Mouse (Mus musculus): ENCODE measurements around the gene Gm26727. TPM values are rescaled to one million over a fixed set of nuclear protein-coding genes. Genes with fewer than 3 reads are reported as not detected.
"Not testable (repeated sequence)": the region's sequence is repeated elsewhere in the genome, so short reads cannot be mapped to it uniquely, and the experiment has no call there.

Gene Gm26727
- not detected in 2 replicates for polyA plus RNA-seq (2015; fragmentation: Nextera tagmentation; extraction: Ambion mirVana)

- 65% methylated on average over 2 of the region's 2 CpGs for WGBS
- H3K9ac ChIP-seq: no peak within 1 kb of the TSS
- no peak within 1 kb of the TSS for H3K4me2 ChIP-seq
- H3K4me1 ChIP-seq: no peaks in the 10 kb centered on the region
- H3K27ac ChIP-seq: no peak within 1 kb of the TSS
- H3K9me3 ChIP-seq (replicated peaks): no peaks in the 10 kb centered on the region
- no peaks in the 10 kb centered on the region for H3K36me3 ChIP-seq (ENCODE audit: poor library complexity, severe bottlenecking)
- no peak within 1 kb of the TSS for H3K4me3 ChIP-seq
- no peaks in the 10 kb centered on the region for H3K27me3 ChIP-seq
- ATAC-seq: no peak
Measured at GRCm38 (mm10) chr2:67433081-67433480, at the start of gene Gm26727. Gene Gm26727 (minus strand): TSS chr2:67433181.

- no peaks in the 10 kb centered on the region for H3K9me3 ChIP-seq (replicated peaks)
- H3K4me2 ChIP-seq: no peak overlapping the region
- ATAC-seq: no peak
- H3K27me3 ChIP-seq: no peaks in the 10 kb centered on the region
- H3K4me3 ChIP-seq: no peak overlapping the region
- H3K27ac ChIP-seq: no peak overlapping the region
- whole genome bisulfite sequencing: 74% methylated on average over 3 of the region's 3 CpGs
- H3K4me1 ChIP-seq: peaks cover 4% of the 10 kb centered on the region; the same call in 1 of the 2 replicates
- H3K9ac ChIP-seq: no peak overlapping the region
- no peaks in the 10 kb centered on the region for H3K36me3 ChIP-seq (ENCODE audit: poor library complexity, severe bottlenecking)
Measured at GRCm38 (mm10) chr2:67481051-67481450, 48.1 kb upstream of the Gm26727 start.

DNA sequence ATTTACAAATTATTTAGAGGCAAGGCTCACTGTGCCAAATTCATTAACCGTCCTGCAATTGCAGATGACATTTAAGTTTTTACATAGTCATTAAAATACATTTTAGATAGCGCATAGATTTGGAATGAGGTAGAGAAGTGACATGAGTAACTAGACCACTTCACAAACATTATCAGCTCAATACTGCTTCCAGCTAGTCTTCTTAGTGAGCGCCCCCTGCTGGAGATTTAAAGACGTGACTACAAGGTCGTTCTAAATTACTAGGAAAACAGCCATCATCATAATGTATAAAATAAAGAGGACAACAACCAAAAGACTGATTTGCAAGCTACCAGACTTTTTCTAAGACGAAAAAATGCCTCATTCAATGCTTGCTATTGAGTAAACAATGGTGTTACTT lies 44.8 kb upstream of the Gm26727 start:
- no peaks in the 10 kb centered on the region for H3K4me1 ChIP-seq
- 13% methylated on average over 6 of the region's 6 CpGs for WGBS
- H3K4me3 ChIP-seq: no peak overlapping the region
- H3K9me3 ChIP-seq (replicated peaks): no peaks in the 10 kb centered on the region
- H3K27ac ChIP-seq: no peak overlapping the region
- H3K36me3 ChIP-seq (ENCODE audit: poor library complexity, severe bottlenecking): no peaks in the 10 kb centered on the region
- ATAC-seq: peak; percentile 67
- H3K9ac ChIP-seq: no peak overlapping the region
- H3K4me2 ChIP-seq: no peak overlapping the region
- H3K27me3 ChIP-seq: no peaks in the 10 kb centered on the region

DNA sequence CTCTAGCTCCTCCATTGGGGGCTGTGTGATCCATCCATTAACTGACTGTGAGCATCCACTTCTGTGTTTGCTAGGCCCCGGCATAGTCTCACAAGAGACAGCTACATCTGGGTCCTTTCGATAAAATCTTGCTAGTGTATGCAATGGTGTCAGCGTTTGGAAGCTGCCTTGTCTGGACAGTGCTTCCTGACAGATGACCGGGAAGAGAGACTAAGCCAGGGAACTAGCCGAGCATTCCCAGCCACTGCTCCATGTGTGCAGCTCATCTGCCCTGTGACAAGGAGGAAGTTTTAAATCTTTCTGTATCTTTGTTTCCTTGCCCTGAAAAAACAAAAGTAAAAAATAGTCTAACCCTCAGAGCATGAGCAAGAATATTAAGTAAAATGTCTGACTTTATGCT lies 37.0 kb upstream of the Gm26727 start:
- H3K4me3 ChIP-seq; ATAC-seq; H3K9me3 ChIP-seq (replicated peaks); H3K36me3 ChIP-seq (ENCODE audit: poor library complexity, severe bottlenecking); H3K4me2 ChIP-seq; H3K27ac ChIP-seq; H3K27me3 ChIP-seq; H3K9ac ChIP-seq; H3K4me1 ChIP-seq: not testable (repeated sequence)
- WGBS: 89% methylated on average over 5 of the region's 5 CpGs

DNA sequence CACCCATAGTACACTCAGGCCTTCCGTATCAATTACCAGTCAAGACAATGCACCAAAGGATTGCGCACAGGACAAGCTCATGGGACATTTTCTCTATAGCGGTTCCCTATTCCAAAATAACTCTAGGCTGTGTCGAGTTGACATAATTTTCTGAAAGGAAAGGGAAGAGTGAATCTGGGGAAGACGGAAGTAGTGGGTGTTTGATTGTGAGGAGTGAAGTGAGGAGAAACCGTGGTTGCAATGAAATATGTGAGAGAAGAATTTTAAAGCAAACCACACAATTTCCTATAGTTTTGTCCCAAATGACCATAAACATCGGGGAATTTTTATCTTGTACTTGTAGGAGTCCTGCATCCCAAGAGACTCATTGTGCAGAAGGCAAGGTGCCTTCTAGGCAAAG lies 34.1 kb upstream of the Gm26727 start:
- H3K4me3 ChIP-seq: no peak overlapping the region
- no peak overlapping the region for H3K27ac ChIP-seq
- H3K27me3 ChIP-seq: no peaks in the 10 kb centered on the region
- ATAC-seq: no peak
- no peaks in the 10 kb centered on the region for H3K36me3 ChIP-seq (ENCODE audit: poor library complexity, severe bottlenecking)
- no peak overlapping the region for H3K9ac ChIP-seq
- H3K4me2 ChIP-seq: no peak overlapping the region
- 88% methylated on average over 7 of the region's 7 CpGs for WGBS
- no peaks in the 10 kb centered on the region for H3K9me3 ChIP-seq (replicated peaks)
- no peaks in the 10 kb centered on the region for H3K4me1 ChIP-seq

GRCm38 (mm10) chr2:67460857-67461256 lies 27.9 kb upstream of the Gm26727 start:
- H3K9me3 ChIP-seq (replicated peaks): no peaks in the 10 kb centered on the region
- no peaks in the 10 kb centered on the region for H3K36me3 ChIP-seq (ENCODE audit: poor library complexity, severe bottlenecking)
- no peaks in the 10 kb centered on the region for H3K4me1 ChIP-seq
- H3K4me2 ChIP-seq: no peak overlapping the region
- H3K9ac ChIP-seq: no peak overlapping the region
- H3K27ac ChIP-seq: no peak overlapping the region
- H3K27me3 ChIP-seq: no peaks in the 10 kb centered on the region
- no peak for ATAC-seq
- H3K4me3 ChIP-seq: no peak overlapping the region
- WGBS: 86% methylated on average over 3 of the region's 3 CpGs

GRCm38 (mm10) chr2:67447206-67447605 lies 14.2 kb upstream of the Gm26727 start:
- ATAC-seq: no peak
- H3K4me2 ChIP-seq: no peak overlapping the region
- no peaks in the 10 kb centered on the region for H3K36me3 ChIP-seq (ENCODE audit: poor library complexity, severe bottlenecking)
- H3K9ac ChIP-seq: no peak overlapping the region
- H3K4me3 ChIP-seq: no peak overlapping the region
- no peak overlapping the region for H3K27ac ChIP-seq
- no peaks in the 10 kb centered on the region for H3K4me1 ChIP-seq
- H3K9me3 ChIP-seq (replicated peaks): no peaks in the 10 kb centered on the region
- no peaks in the 10 kb centered on the region for H3K27me3 ChIP-seq
- WGBS: 78% methylated on average over 12 of the region's 12 CpGs

- ATAC-seq: no peak
- no peak overlapping the region for H3K9ac ChIP-seq
- WGBS: 86% methylated on average over 1 of the region's 1 CpGs
- H3K27ac ChIP-seq: no peak overlapping the region
- H3K27me3 ChIP-seq: no peaks in the 10 kb centered on the region
- H3K4me3 ChIP-seq: no peak overlapping the region
- no peaks in the 10 kb centered on the region for H3K36me3 ChIP-seq (ENCODE audit: poor library complexity, severe bottlenecking)
- H3K4me1 ChIP-seq: no peaks in the 10 kb centered on the region
- H3K9me3 ChIP-seq (replicated peaks): no peaks in the 10 kb centered on the region
- H3K4me2 ChIP-seq: no peak overlapping the region
Measured at GRCm38 (mm10) chr2:67446772-67447171, 13.8 kb upstream of the Gm26727 start.

- Histone ChIP-seq H3K4me2 (no peak within 1 kb of the TSS), H3K9ac (no peak within 1 kb of the TSS), H3K4me3 (no peak within 1 kb of the TSS), H3K27ac (no peak within 1 kb of the TSS), H3K27me3 (no peaks in the 10 kb centered on the region), H3K4me1 (no peaks in the 10 kb centered on the region), H3K36me3 (ENCODE audit: poor library complexity, severe bottlenecking) (no peaks in the 10 kb centered on the region), H3K9me3 (replicated peaks) (no peaks in the 10 kb centered on the region)
- 85% methylated on average over 3 of the region's 3 CpGs for WGBS
- ATAC-seq: no peak
Measured at GRCm38 (mm10) chr2:67445780-67446179, 12.8 kb upstream of the Gm26727 start, which contains the start of gene Xirp2. Gene Xirp2 (plus strand): TSS chr2:67446002.

DNA sequence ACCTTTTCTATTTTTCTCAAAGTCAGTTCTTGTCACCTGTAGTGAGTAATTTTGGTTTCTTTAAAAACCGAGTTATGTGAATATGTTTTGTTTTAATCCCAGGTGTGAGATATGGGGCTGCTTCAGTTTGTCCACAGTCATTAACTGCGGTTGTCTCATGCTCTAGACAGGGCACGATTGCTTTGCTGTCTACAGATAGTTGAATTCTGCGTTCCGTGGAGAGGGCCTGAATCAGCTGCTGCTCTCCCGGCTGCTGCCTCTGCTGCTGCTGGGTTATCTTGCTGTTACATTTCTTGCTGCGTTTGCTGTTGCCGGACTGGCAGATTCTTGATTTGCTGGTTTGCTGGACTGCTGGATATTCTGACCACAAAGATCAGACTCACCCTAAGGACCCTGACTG lies 5.3 kb upstream of the Gm26727 start:
- Histone ChIP-seq H3K36me3 (ENCODE audit: poor library complexity, severe bottlenecking) (no peaks in the 10 kb centered on the region), H3K27ac (no peak overlapping the region), H3K27me3 (no peaks in the 10 kb centered on the region), H3K4me2 (no peak overlapping the region), H3K9me3 (replicated peaks) (no peaks in the 10 kb centered on the region), H3K4me3 (no peak overlapping the region), H3K9ac (no peak overlapping the region), H3K4me1 (no peaks in the 10 kb centered on the region)
- WGBS: 90% methylated on average over 8 of the region's 8 CpGs
- ATAC-seq: no peak

- WGBS: 89% methylated on average over 1 of the region's 1 CpGs
Measured at GRCm38 (mm10) chr2:67422799-67423198, 10.2 kb downstream of the Gm26727 start.

DNA sequence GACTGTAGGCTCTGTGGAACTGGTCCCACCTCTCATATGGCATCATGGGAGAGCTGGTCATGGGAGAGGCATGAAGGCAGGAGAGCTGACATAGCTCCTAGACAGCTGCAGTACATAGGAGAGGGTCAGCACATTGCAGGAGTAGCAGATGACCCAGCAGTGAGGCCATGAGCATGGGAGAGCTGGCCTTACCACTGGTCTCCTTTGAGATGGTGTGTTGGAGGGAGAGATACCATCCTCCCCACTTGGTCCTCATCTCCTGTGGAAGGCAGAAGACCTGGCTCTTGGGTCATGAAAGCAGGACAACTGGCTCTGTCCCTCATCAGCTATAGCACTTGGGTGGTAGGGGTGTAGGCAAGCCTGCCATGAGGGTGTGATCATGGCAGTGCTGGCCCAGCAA lies 12.1 kb downstream of the Gm26727 start:
- ATAC-seq: no peak
- no peaks in the 10 kb centered on the region for H3K4me1 ChIP-seq
- no peaks in the 10 kb centered on the region for H3K27me3 ChIP-seq
- no peak overlapping the region for H3K9ac ChIP-seq
- no peak overlapping the region for H3K4me2 ChIP-seq
- H3K4me3 ChIP-seq: no peak overlapping the region
- no peaks in the 10 kb centered on the region for H3K36me3 ChIP-seq (ENCODE audit: poor library complexity, severe bottlenecking)
- H3K9me3 ChIP-seq (replicated peaks): no peaks in the 10 kb centered on the region
- H3K27ac ChIP-seq: no peak overlapping the region

More at GRCm38 (mm10) chr2:67422799-67423198, 10.2 kb downstream of the Gm26727 start:
- no peak for ATAC-seq
- Histone ChIP-seq H3K9ac (no peak overlapping the region), H3K4me3 (no peak overlapping the region), H3K36me3 (ENCODE audit: poor library complexity, severe bottlenecking) (no peaks in the 10 kb centered on the region), H3K27ac (no peak overlapping the region), H3K4me1 (no peaks in the 10 kb centered on the region), H3K4me2 (no peak overlapping the region), H3K9me3 (replicated peaks) (no peaks in the 10 kb centered on the region), H3K27me3 (no peaks in the 10 kb centered on the region)

GRCm38 (mm10) chr2:67413425-67413824 lies 19.6 kb downstream of the Gm26727 start, which contains the start of gene Gm21830:
Gene Gm21830 (plus strand): TSS chr2:67413725.
- not testable (repeated sequence) for H3K4me2 ChIP-seq; ATAC-seq; H3K9ac ChIP-seq; H3K4me1 ChIP-seq; H3K36me3 ChIP-seq (ENCODE audit: poor library complexity, severe bottlenecking); H3K27ac ChIP-seq; H3K9me3 ChIP-seq (replicated peaks); H3K27me3 ChIP-seq; H3K4me3 ChIP-seq
- no CpG with 5 or more reads among the region's 1 CpGs for WGBS
